ENCODE assay signal across 8 mouse cellular contexts in genomic region chr17:57248201-57248699, GRCm38 (mm10). TPM values are rescaled to one million over a fixed set of nuclear protein-coding genes. Genes with fewer than 3 reads are reported as not detected.
A peak's percentile ranks its signal among the peaks of the same experiment; 100 is the strongest.
DNase-seq lines count a peak whose midpoint lies in the region; ATAC-seq lines count a peak whose summit lies in the region.

TSS of gene Gpr108 (minus strand) at chr17:57248446.

- H3K27me3 ChIP-seq in heart, embryonic 13.5 days (replicated peaks) = no peaks in the 10 kb centered on the region
- H3K27me3 ChIP-seq in liver, embryonic 12.5 days (replicated peaks) = peaks cover 10% of the 10 kb centered on the region
- H3K27me3 ChIP-seq in stomach, embryonic 15.5 days (replicated peaks) = no peaks in the 10 kb centered on the region

- under 1% methylated on average over 12 of the region's 12 CpGs for WGBS in heart, embryonic 13.5 days
- 1% methylated on average over 12 of the region's 12 CpGs for WGBS in liver, embryonic 12.5 days (ENCODE audit: insufficient replicate concordance)
- under 1% methylated on average over 12 of the region's 12 CpGs for WGBS in stomach, embryonic 15.5 days

- peaks cover 22% of the 10 kb centered on the region for H3K36me3 ChIP-seq in heart, embryonic 13.5 days
- H3K36me3 ChIP-seq in liver, embryonic 12.5 days = peaks cover 23% of the 10 kb centered on the region
- 0 out of 2 replicates have a peak, but pooled peaks cover 7% of the 10 kb centered on the region for H3K36me3 ChIP-seq in stomach, embryonic 15.5 days

- peak; percentile 62 for ATAC-seq in CD4-positive, CD25-positive, alpha-beta regulatory T cell, adult 4 months
- peak; percentile 35; the same call in 1 of the 2 replicates for ATAC-seq in heart, embryonic 13.5 days (ENCODE audit: extremely low read depth, insufficient number of reproducible peaks, low FRiP score, low TSS enrichment)
- ATAC-seq in liver, embryonic 12.5 days = peak; percentile 60
- peak; percentile 47 for ATAC-seq in stomach, embryonic 15.5 days (ENCODE audit: insufficient read depth, low FRiP score, low read depth)

- H3K4me1 ChIP-seq in brown adipose tissue, adult 24 weeks (ENCODE audit: control insufficient read depth, insufficient read depth, insufficient read length, low read length) = 0 out of 2 replicates have a peak, but pooled peaks cover 3% of the 10 kb centered on the region
- peaks cover 32% of the 10 kb centered on the region for H3K4me1 ChIP-seq in heart, embryonic 13.5 days
- H3K4me1 ChIP-seq in liver, embryonic 12.5 days = peaks cover 49% of the 10 kb centered on the region
- peaks cover 21% of the 10 kb centered on the region for H3K4me1 ChIP-seq in stomach, embryonic 15.5 days

- peak; percentile 69 for DNase-seq in fat pad, adult 2 months (ENCODE audit: extremely low read depth, low read depth, low spot score)
- peak; percentile 93 for DNase-seq in kidney, postnatal 10 days
- DNase-seq in natural killer cell, adult 2 months (ENCODE audit: low spot score in 2 of 2) = peak; percentile 81 to 89

- H3K27ac ChIP-seq in brown adipose tissue, adult 24 weeks (replicated peaks; ENCODE audit: low read depth, low read length) = peak within 1 kb of the TSS; percentile 65
- peak within 1 kb of the TSS; percentile 95 for H3K27ac ChIP-seq in heart, embryonic 13.5 days (replicated peaks)
- peak within 1 kb of the TSS; percentile 86 for H3K27ac ChIP-seq in liver, embryonic 12.5 days
- peak within 1 kb of the TSS; percentile 95 for H3K27ac ChIP-seq in stomach, embryonic 15.5 days

- peak within 1 kb of the TSS; percentile 97 for H3K4me3 ChIP-seq in brown adipose tissue, adult 24 weeks (ENCODE audit: insufficient read depth, low read depth, low read length)
- peak within 1 kb of the TSS; percentile 69 for H3K4me3 ChIP-seq in heart, embryonic 13.5 days
- H3K4me3 ChIP-seq in liver, embryonic 12.5 days = peak within 1 kb of the TSS; percentile 82
- peak within 1 kb of the TSS; percentile 87 for H3K4me3 ChIP-seq in stomach, embryonic 15.5 days (replicated peaks)

- no peaks in the 10 kb centered on the region for H3K9me3 ChIP-seq in heart, embryonic 13.5 days
- no peaks in the 10 kb centered on the region for H3K9me3 ChIP-seq in liver, embryonic 12.5 days (replicated peaks)
- H3K9me3 ChIP-seq in stomach, embryonic 15.5 days = no peaks in the 10 kb centered on the region

- H3K4me2 ChIP-seq in heart, embryonic 13.5 days = peak within 1 kb of the TSS; percentile 99
- H3K4me2 ChIP-seq in liver, embryonic 12.5 days = peak within 1 kb of the TSS; percentile 93
- peak within 1 kb of the TSS; percentile 91 for H3K4me2 ChIP-seq in stomach, embryonic 15.5 days

- H3K9ac ChIP-seq in heart, embryonic 13.5 days = peak within 1 kb of the TSS; percentile 90
- H3K9ac ChIP-seq in liver, embryonic 12.5 days = peak within 1 kb of the TSS; percentile 79
- peak within 1 kb of the TSS; percentile 67 for H3K9ac ChIP-seq in stomach, embryonic 15.5 days

RNA-seq across cellular contexts. Expression of gene Gpr108, which starts in this region (rescaled TPM):
- 10 to 100 TPM; 62.0 to 94.4 TPM for polyA plus RNA-seq in CD4-positive, CD25-positive, alpha-beta regulatory T cell, adult 4 months (2017; shearing (Covaris generic))
- polyA plus RNA-seq in brown adipose tissue, adult 24 weeks (2012; ENCODE audit: insufficient read depth, insufficient read length, missing spikeins) = 36.4 and 36.6 TPM in 2 replicates
- 25.5 and 26.4 TPM in 2 replicates for polyA plus RNA-seq in heart, embryonic 13.5 days (2015; fragmentation: Nextera tagmentation; extraction: Ambion mirVana)
- polyA plus RNA-seq in liver, embryonic 12.5 days (2016; fragmentation: Nextera tagmentation; extraction: Ambion mirVana) = 18.2 and 18.4 TPM in 2 replicates
- polyA plus RNA-seq in stomach, embryonic 15.5 days (2015; fragmentation: Nextera tagmentation; extraction: Ambion mirVana) = 41.4 and 44.3 TPM in 2 replicates

Comparison
In these comparisons a context has a peak if more than half of its experiments do, and no peak if none do; other contexts are left out.
1. Peak in every context shown above with its lines: DNase-seq, ATAC-seq, H3K4me3 ChIP-seq and H3K27ac ChIP-seq.